Mouse (Mus musculus): Measurements from ENCODE around the gene Cryba4.

DNA sequence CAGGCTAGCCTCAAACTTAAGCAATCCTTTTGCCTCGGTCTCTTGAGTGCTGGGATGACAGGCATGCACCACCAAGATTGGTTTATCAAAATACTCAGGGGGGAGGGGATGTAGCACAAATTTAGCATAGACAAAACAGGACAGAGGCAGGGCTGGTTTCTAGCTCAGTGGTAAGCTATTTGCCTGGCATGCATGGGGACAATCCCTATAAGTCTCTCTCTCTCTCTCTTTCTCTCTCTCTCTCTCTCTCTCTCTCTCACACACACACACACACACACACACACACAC lies 8.1 kb downstream of the Cryba4 start:
- no peak for TF ChIP-seq CTCF (IDR thresholded peaks at IDR 0.05 in 2 of 3, conservative IDR thresholded peaks at IDR 0.05 in 1 of 3; ENCODE audit: control insufficient read depth in 1 of 3, insufficient read depth in 1 of 3, low read depth in 2 of 3, low read length in 3 of 3, poor library complexity in 1 of 3, severe bottlenecking in 1 of 3)
- no peak for TF ChIP-seq ELF1 (IDR thresholded peaks at IDR 0.05; ENCODE audit: low read depth, low read length)
- no peak for TF ChIP-seq POLR2A (IDR thresholded peaks at IDR 0.05; ENCODE audit: control insufficient read depth in 1 of 2, insufficient read depth in 1 of 2, low read depth in 1 of 2, low read length in 2 of 2, poor library complexity in 1 of 2)
- TF ChIP-seq HCFC1 (IDR thresholded peaks at IDR 0.05; ENCODE audit: low read depth, low read length) = no peak
- no peak for TF ChIP-seq EP300 (IDR thresholded peaks at IDR 0.05; ENCODE audit: low read depth in 1 of 2, low read length in 2 of 2)
- no peak for TF ChIP-seq MAX (IDR thresholded peaks at IDR 0.05; ENCODE audit: low read length)
- no peak for TF ChIP-seq UBTF (IDR thresholded peaks at IDR 0.05; ENCODE audit: borderline replicate concordance, insufficient read depth, low read depth, low read length)
- TF ChIP-seq SMC3 (IDR thresholded peaks at IDR 0.05; ENCODE audit: low read depth, low read length) = no peak
- no peak for TF ChIP-seq NELFE (IDR thresholded peaks at IDR 0.05; ENCODE audit: low read depth, low read length)
- TF ChIP-seq USF1 (IDR thresholded peaks at IDR 0.05; ENCODE audit: low read depth, low read length) = no peak
- TF ChIP-seq MEF2A (IDR thresholded peaks at IDR 0.05; ENCODE audit: extremely low read depth, insufficient replicate concordance, low read depth, low read length, poor library complexity, severe bottlenecking) = no peak
- no peak for TF ChIP-seq MYC (IDR thresholded peaks at IDR 0.05; ENCODE audit: low read depth, low read length)
- TF ChIP-seq CHD2 (IDR thresholded peaks at IDR 0.05; ENCODE audit: low read length) = no peak
- no peak for TF ChIP-seq RAD21 (IDR thresholded peaks at IDR 0.05; ENCODE audit: low read depth, low read length)
